Mouse (Mus musculus) neural tube, embryonic 10.5 days (tissue): ENCODE results near the gene Tex48.
A peak's percentile ranks its signal among the peaks of the same experiment; 100 is the strongest.

Experiments
- DNase-seq: peaks from one replicate; pipeline ENCODE4 v3.0.0-alpha.2; 2017; ENCODE audit warnings: low spot score; ENCODE audit errors: extremely low spot score

Tex48 gene

GRCm38 (mm10) chr4:63595259-63595658, 27.0 kb downstream of the Tex48 start:
- DNase-seq, result no peak

- DNase-seq, result no peak
These were observed 27.6 kb downstream of the Tex48 start for GRCm38 (mm10) chr4:63594459-63595110.

GRCm38 (mm10) chr4:63590538-63590937, 31.7 kb downstream of the Tex48 start:
- no peak for DNase-seq

- no peak for DNase-seq
These were observed 32.2 kb downstream of the Tex48 start for GRCm38 (mm10) chr4:63589987-63590386.

- DNase-seq, result no peak
These were observed 36.0 kb downstream of the Tex48 start for GRCm38 (mm10) chr4:63586240-63586639.

GRCm38 (mm10) chr4:63585216-63585615, 37.0 kb downstream of the Tex48 start:
- no peak for DNase-seq

- peak; percentile 53 for DNase-seq
These were observed 39.6 kb downstream of the Tex48 start for GRCm38 (mm10) chr4:63582580-63582979.

GRCm38 (mm10) chr4:63580078-63580477, 42.1 kb downstream of the Tex48 start:
- DNase-seq, result peak; percentile 49

GRCm38 (mm10) chr4:63579649-63580048, 42.6 kb downstream of the Tex48 start:
- DNase-seq, result no peak

- no peak for DNase-seq
These were observed 49.6 kb downstream of the Tex48 start for GRCm38 (mm10) chr4:63572621-63573020.

- DNase-seq, result no peak
These were observed 51.9 kb downstream of the Tex48 start for GRCm38 (mm10) chr4:63570208-63570781.

- DNase-seq, result no peak
These were observed 52.9 kb downstream of the Tex48 start for GRCm38 (mm10) chr4:63569322-63569721.

GRCm38 (mm10) chr4:63567712-63568390, 54.4 kb downstream of the Tex48 start:
- DNase-seq, result no peak

GRCm38 (mm10) chr4:63562742-63563141, 59.5 kb downstream of the Tex48 start:
- DNase-seq, result no peak

- DNase-seq, result no peak
These were observed 60.2 kb downstream of the Tex48 start for GRCm38 (mm10) chr4:63561861-63562675.

GRCm38 (mm10) chr4:63560079-63560478, 62.1 kb downstream of the Tex48 start:
- DNase-seq, result no peak

- peak; percentile 33 for DNase-seq
These were observed 63.0 kb downstream of the Tex48 start for GRCm38 (mm10) chr4:63559127-63559697.

GRCm38 (mm10) chr4:63558407-63559081, 63.7 kb downstream of the Tex48 start, which contains the start of gene Tmem268:
TSS of gene Tmem268 (plus strand) at chr4:63558781.
- peak; percentile 85 for DNase-seq

GRCm38 (mm10) chr4:63557124-63558059, 64.8 kb downstream of the Tex48 start:
- DNase-seq, result peak; percentile 30
